ENCODE assay signal across 8 mouse cellular contexts in genomic region chr5:106991300-106991929, GRCm38 (mm10). TPM values are rescaled to one million over a fixed set of nuclear protein-coding genes. Genes with fewer than 3 reads are reported as not detected.
A peak's percentile ranks its signal among the peaks of the same experiment; 100 is the strongest.
DNase-seq lines count a peak whose midpoint lies in the region; ATAC-seq and TF ChIP-seq lines count a peak whose summit lies in the region.
"Had no signal": no experiment of that assay in that cellular context is flagged by ENCODE, and none has a peak within 500 bp of the region (broad histone marks: within the 10 kb centered on the region; RNA-seq: fewer than 3 reads in every experiment).

No protein-coding gene starts in this region.

- POLR2A ChIA-PET in Patski (lab: Charles Lee), result no interaction called here

- peaks cover 22% of the 10 kb centered on the region for H3K4me1 ChIP-seq in embryonic facial prominence, embryonic 14.5 days (ENCODE audit: control insufficient read depth, insufficient read depth, low read length)
- H3K4me1 ChIP-seq: midbrain, embryonic 13.5 days had no signal

- intact Hi-C loops in heart, postnatal 36 days (cut with DNase I), result loop anchor here (5.0 kb wide), 1 partner anchor 129 kb away; no protein-coding TSS in a partner anchor

- CTCF ChIA-PET in Patski (lab: Charles Lee), result interaction anchor here (0.6 to 2.5 kb wide), 24 partner anchors 10 to 522 kb away, joined by 3 to 40 read pairs (median 4); partner anchors contain the start of gene Tgfbr3

- DNase-seq in Patski (ENCODE audit: low read depth, low spot score), result no peak
- peak; percentile 56 for DNase-seq in embryonic facial prominence, embryonic 14.5 days (ENCODE audit: low spot score)
- DNase-seq in heart, postnatal 36 days, result peak; percentile 25 to 51
- DNase-seq in lung, postnatal 14 days, result peak; percentile 48
- DNase-seq in right cerebral cortex, postnatal 10 days (ENCODE audit: low spot score in 2 of 2), result no peak
- DNase-seq in thymus, adult 18-20 months, result no peak
- DNase-seq in kidney, adult 18-20 months, result no peak

- no peaks in the 10 kb centered on the region for H3K27me3 ChIP-seq in Patski
- no peaks in the 10 kb centered on the region for H3K27me3 ChIP-seq in embryonic facial prominence, embryonic 14.5 days (replicated peaks; ENCODE audit: control insufficient read depth, insufficient read depth, low read length)

- TF ChIP-seq CTCF in Patski (IDR thresholded peaks at IDR 0.05), result no peak

- in situ Hi-C loops in Patski (cut with MboI; ENCODE audit: low pct_unique_long_range_greater_than_20kb), result loop anchor here (5.0 to 25.0 kb wide), 3 partner anchors 296 to 521 kb away; partner anchors contain the start of genes Gm42669 and Tgfbr3

- peak; percentile 38 for ATAC-seq in Patski
- ATAC-seq in embryonic facial prominence, embryonic 14.5 days (ENCODE audit: low read depth), result no peak

- H3K9ac ChIP-seq in embryonic facial prominence, embryonic 14.5 days (ENCODE audit: low read depth, low read length), result no peak overlapping the region
- H3K9ac ChIP-seq: midbrain, embryonic 13.5 days had no signal

- H3K4me3 ChIP-seq in embryonic facial prominence, embryonic 14.5 days (ENCODE audit: low read depth, low read length), result no peak overlapping the region
- H3K4me3 ChIP-seq: midbrain, embryonic 13.5 days had no signal

- H3K4me2 ChIP-seq in embryonic facial prominence, embryonic 14.5 days (ENCODE audit: low read depth, low read length), result no peak overlapping the region
- H3K4me2 ChIP-seq: midbrain, embryonic 13.5 days had no signal

- 48% methylated on average over 8 of the region's 8 CpGs for WGBS in embryonic facial prominence, embryonic 14.5 days

- 0 out of 2 replicates have a peak overlapping the region, but pooled peaks have one; percentile 10 for H3K27ac ChIP-seq in embryonic facial prominence, embryonic 14.5 days (replicated peaks; ENCODE audit: low read depth, low read length)
- H3K27ac ChIP-seq: midbrain, embryonic 13.5 days had no signal

- H3K9me3 ChIP-seq in embryonic facial prominence, embryonic 14.5 days (ENCODE audit: control insufficient read depth, low read length), result no peaks in the 10 kb centered on the region
- H3K9me3 ChIP-seq: midbrain, embryonic 13.5 days had no signal

- 0 out of 2 replicates have a peak, but pooled peaks cover 2% of the 10 kb centered on the region for H3K36me3 ChIP-seq in embryonic facial prominence, embryonic 14.5 days (ENCODE audit: control insufficient read depth, insufficient read depth, low read length)

RNA-seq across cellular contexts. Expression of gene Cdc7, which starts 27.3 kb away (rescaled TPM):
- 11.7 TPM for polyA plus RNA-seq in Patski (2021)
- 35.0 and 40.0 TPM in 2 replicates for polyA plus RNA-seq in embryonic facial prominence, embryonic 14.5 days (2014; fragmentation: Nextera tagmentation; extraction: Ambion mirVana)
- total RNA-seq in heart, postnatal 36 days (2021), result under 1 TPM; 0.39 to 0.60 TPM

Comparison
In these comparisons a context has a peak if more than half of its experiments do, and no peak if none do; other contexts are left out.
1. DNase-seq: peak in embryonic facial prominence, embryonic 14.5 days (single experiment), heart, postnatal 36 days (2 of 2) and lung, postnatal 14 days (single experiment); none in Patski (single experiment), right cerebral cortex, postnatal 10 days (0 of 2), thymus, adult 18-20 months (0 of 2) and kidney, adult 18-20 months (single experiment).